Mouse (Mus musculus) lung, embryonic 16.5 days (tissue): ENCODE results near the gene Stub1. TPM values are rescaled to one million over a fixed set of nuclear protein-coding genes. Genes with fewer than 3 reads are reported as not detected.
"Not testable (repeated sequence)": the region's sequence is repeated elsewhere in the genome, so short reads cannot be mapped to it uniquely, and the experiment has no call there.

Experiments
- ATAC-seq: fragments of 200-750 bp; cut with Nextera tagmentation; 2 replicates; pipeline ENCODE4 v1.8.0; 2017; ENCODE audit warnings: low read depth, mild to moderate bottlenecking, moderate library complexity
- H3K27ac ChIP-seq: fragments of 300-500 bp; sonication (generic); 2 replicates; pipeline ENCODE4 v1.5.1; 2014; ENCODE audit warnings: mild to moderate bottlenecking, control low read depth, low read length
- H3K27me3 ChIP-seq: fragments of 300-500 bp; sonication (generic); 2 replicates; pipeline ENCODE4 v1.6.1; 2014; ENCODE audit warnings: low read depth, low read length, mixed read lengths; ENCODE audit not compliant: control insufficient read depth, insufficient read depth
- H3K36me3 ChIP-seq: fragments of 300-500 bp; sonication (generic); 2 replicates; pipeline ENCODE4 v1.6.1; 2014; ENCODE audit warnings: low read length; ENCODE audit not compliant: control insufficient read depth, insufficient read depth
- H3K4me1 ChIP-seq: fragments of 300-500 bp; sonication (generic); replicated peaks from 2 replicates; pipeline ENCODE4 v1.6.1; 2014; ENCODE audit warnings: low read length, mixed read lengths; ENCODE audit not compliant: control insufficient read depth, insufficient read depth
- H3K4me2 ChIP-seq: fragments of 300-500 bp; sonication (generic); 2 replicates; pipeline ENCODE4 v1.6.1; 2014; ENCODE audit warnings: low read depth, low read length, control low read depth
- H3K4me3 ChIP-seq: fragments of 300-500 bp; sonication (generic); 2 replicates; pipeline ENCODE4 v1.5.1; 2014; ENCODE audit warnings: mild to moderate bottlenecking, low read length, control low read depth
- H3K9ac ChIP-seq: fragments of 300-500 bp; sonication (generic); 2 replicates; pipeline ENCODE4 v1.6.1; 2014; ENCODE audit warnings: low read length, control low read depth
- H3K9me3 ChIP-seq: fragments of 300-500 bp; sonication (generic); 2 replicates; pipeline ENCODE4 v1.6.1; 2016; ENCODE audit warnings: low read length; ENCODE audit not compliant: control insufficient read depth
- WGBS: fragments of 180-500 bp; shearing (Covaris S2); extraction: QIAGEN DNeasy Blood & Tissue Kit; methylation state at CpG from one replicate; pipeline ENCODE4 v1.1.7; 2014; 5-methylcytosine and 5-hydroxymethylcytosine counted together
- polyA plus RNA-seq: library from polyadenylated mRNA; unstranded; fragments of >200 nt; fragmentation: Nextera tagmentation; extraction: Ambion mirVana; gene quantifications from 2 replicates; pipeline ENCODE4 v1.2.1, GENCODE M21; 2015

Stub1 gene
- polyA plus RNA-seq, 1 experiment from 2014 or later, result 316 TPM

GRCm38 (mm10) chr17:25871566-25871965 lies 38.4 kb upstream of the Stub1 start:
- not testable (repeated sequence) for H3K9ac ChIP-seq, H3K27me3 ChIP-seq, H3K4me3 ChIP-seq, H3K27ac ChIP-seq, H3K9me3 ChIP-seq, H3K4me2 ChIP-seq, ATAC-seq, H3K36me3 ChIP-seq
- peaks cover 24% of the 10 kb centered on the region for H3K4me1 ChIP-seq

- ATAC-seq, result no peak
- no peak overlapping the region for H3K4me3 ChIP-seq
- no peak overlapping the region for H3K9ac ChIP-seq
- no peaks in the 10 kb centered on the region for H3K9me3 ChIP-seq
- H3K27me3 ChIP-seq, result no peaks in the 10 kb centered on the region
- no peak overlapping the region for H3K27ac ChIP-seq
- H3K36me3 ChIP-seq, result no peaks in the 10 kb centered on the region
- no peak overlapping the region for H3K4me2 ChIP-seq
- H3K4me1 ChIP-seq, result peaks cover 16% of the 10 kb centered on the region
- 79% methylated on average over 2 of the region's 2 CpGs for WGBS
These were observed 36.8 kb upstream of the Stub1 start for GRCm38 (mm10) chr17:25869954-25870353.

- Histone ChIP-seq H3K4me1 (peaks cover 16% of the 10 kb centered on the region), H3K27me3 (no peaks in the 10 kb centered on the region), H3K36me3 (no peaks in the 10 kb centered on the region), H3K4me2 (no peak overlapping the region), H3K27ac (no peak overlapping the region), H3K4me3 (no peak overlapping the region), H3K9me3 (no peaks in the 10 kb centered on the region), H3K9ac (no peak overlapping the region)
- ATAC-seq, result no peak
- 83% methylated on average over 8 of the region's 8 CpGs for WGBS
These were observed 36.3 kb upstream of the Stub1 start for GRCm38 (mm10) chr17:25869498-25869897.

- no peaks in the 10 kb centered on the region for H3K9me3 ChIP-seq
- peak; percentile 92 for ATAC-seq
- H3K36me3 ChIP-seq, result no peaks in the 10 kb centered on the region
- peak within 1 kb of the TSS; percentile 94 for H3K4me2 ChIP-seq
- WGBS, result 0% methylated on average over 24 of the region's 24 CpGs
- peaks cover 9% of the 10 kb centered on the region for H3K4me1 ChIP-seq
- no peaks in the 10 kb centered on the region for H3K27me3 ChIP-seq
- H3K27ac ChIP-seq, result peak within 1 kb of the TSS; percentile 67
- H3K9ac ChIP-seq, result peak within 1 kb of the TSS; percentile 72
- peak within 1 kb of the TSS; percentile 86 for H3K4me3 ChIP-seq
These were observed 35.5 kb upstream of the Stub1 start, which contains the start of gene Mcrip2 for GRCm38 (mm10) chr17:25868601-25869191. Mcrip2 (minus strand) TSS chr17:25868764.

GRCm38 (mm10) chr17:25867836-25868600 lies 34.8 kb upstream of the Stub1 start:
- ATAC-seq, result peak; percentile 32
- Histone ChIP-seq H3K36me3 (no peaks in the 10 kb centered on the region), H3K27ac (peak overlapping the region; percentile 47), H3K9me3 (no peaks in the 10 kb centered on the region), H3K27me3 (no peaks in the 10 kb centered on the region), H3K4me1 (peaks cover 9% of the 10 kb centered on the region), H3K4me3 (peak overlapping the region; percentile 86), H3K4me2 (peak overlapping the region; percentile 94), H3K9ac (peak overlapping the region; percentile 72)
- under 1% methylated on average over 38 of the region's 42 CpGs for WGBS

- H3K27me3 ChIP-seq, result no peaks in the 10 kb centered on the region
- no peaks in the 10 kb centered on the region for H3K9me3 ChIP-seq
- H3K4me3 ChIP-seq, result peak overlapping the region; percentile 86
- 15% methylated on average over 7 of the region's 7 CpGs for WGBS
- peak overlapping the region; percentile 72 for H3K9ac ChIP-seq
- H3K4me1 ChIP-seq, result peaks cover 9% of the 10 kb centered on the region
- ATAC-seq, result 0 out of 2 replicates have a peak, but pooled peaks have one; percentile 3
- no peaks in the 10 kb centered on the region for H3K36me3 ChIP-seq
- peak overlapping the region; percentile 94 for H3K4me2 ChIP-seq
- H3K27ac ChIP-seq, result no peak overlapping the region
These were observed 34.3 kb upstream of the Stub1 start for GRCm38 (mm10) chr17:25867509-25867835.

GRCm38 (mm10) chr17:25866172-25866571 lies 33.0 kb upstream of the Stub1 start:
- Histone ChIP-seq H3K4me2 (no peak overlapping the region), H3K27ac (no peak overlapping the region)
- ATAC-seq, result no peak

GRCm38 (mm10) chr17:25865288-25865687 lies 32.1 kb upstream of the Stub1 start:
- Histone ChIP-seq H3K27ac (no peak overlapping the region), H3K4me1 (peaks cover 21% of the 10 kb centered on the region), H3K4me2 (no peak overlapping the region), H3K9me3 (no peaks in the 10 kb centered on the region), H3K9ac (no peak overlapping the region), H3K36me3 (no peaks in the 10 kb centered on the region), H3K27me3 (no peaks in the 10 kb centered on the region), H3K4me3 (no peak overlapping the region)
- ATAC-seq, result no peak
- WGBS, result 84% methylated on average over 10 of the region's 11 CpGs

More at GRCm38 (mm10) chr17:25866172-25866571, 33.0 kb upstream of the Stub1 start:
- Histone ChIP-seq H3K4me3 (no peak overlapping the region), H3K27me3 (no peaks in the 10 kb centered on the region), H3K9ac (no peak overlapping the region), H3K36me3 (no peaks in the 10 kb centered on the region), H3K4me1 (peaks cover 13% of the 10 kb centered on the region), H3K9me3 (no peaks in the 10 kb centered on the region)
- 91% methylated on average over 3 of the region's 3 CpGs for WGBS

GRCm38 (mm10) chr17:25864311-25864710 lies 31.1 kb upstream of the Stub1 start:
- WGBS, result 87% methylated on average over 14 of the region's 14 CpGs
- H3K4me3 ChIP-seq, result no peak overlapping the region
- H3K9me3 ChIP-seq, result no peaks in the 10 kb centered on the region
- H3K4me1 ChIP-seq, result peaks cover 22% of the 10 kb centered on the region
- no peak for ATAC-seq
- no peak overlapping the region for H3K9ac ChIP-seq
- no peak overlapping the region for H3K27ac ChIP-seq
- H3K36me3 ChIP-seq, result no peaks in the 10 kb centered on the region
- H3K27me3 ChIP-seq, result no peaks in the 10 kb centered on the region
- H3K4me2 ChIP-seq, result no peak overlapping the region
